Mouse (Mus musculus) hindbrain, embryonic 16.5 days (tissue): ENCODE measurements around the gene Nde1. TPM values are rescaled to one million over a fixed set of nuclear protein-coding genes. Genes with fewer than 3 reads are reported as not detected.

ENCODE experiments used
- ATAC-seq: fragments of 200-750 bp; cut with Nextera tagmentation; 2 replicates; pipeline ENCODE4 v1.8.0; 2017; ENCODE audit warnings: moderate TSS enrichment, moderate library complexity
- H3K27ac ChIP-seq: fragments of 300-500 bp; sonication (generic); 2 replicates; pipeline ENCODE4 v1.5.1; 2014; ENCODE audit warnings: low read depth, mild to moderate bottlenecking, control low read depth, low read length, moderate library complexity
- H3K27me3 ChIP-seq: fragments of 300-500 bp; sonication (generic); replicated peaks from 2 replicates; pipeline ENCODE4 v1.6.1; 2014; ENCODE audit warnings: low read length; ENCODE audit not compliant: control insufficient read depth, insufficient read depth
- H3K36me3 ChIP-seq: fragments of 300-500 bp; sonication (generic); 2 replicates; pipeline ENCODE4 v1.6.1; 2014; ENCODE audit warnings: mild to moderate bottlenecking, low read length, moderate library complexity, mixed read lengths; ENCODE audit not compliant: control insufficient read depth, insufficient read depth
- H3K4me1 ChIP-seq: fragments of 300-500 bp; sonication (generic); 2 replicates; pipeline ENCODE4 v1.6.1; 2014; ENCODE audit warnings: low read depth, low read length; ENCODE audit not compliant: control insufficient read depth, insufficient read depth
- H3K4me2 ChIP-seq: fragments of 300-500 bp; sonication (generic); 2 replicates; pipeline ENCODE4 v1.6.1; 2014; ENCODE audit warnings: mild to moderate bottlenecking, low read length, control low read depth, moderate library complexity
- H3K4me3 ChIP-seq: fragments of 300-500 bp; sonication (generic); 2 replicates; pipeline ENCODE4 v1.5.1; 2014; ENCODE audit warnings: mild to moderate bottlenecking, low read length, control low read depth, moderate library complexity
- H3K9ac ChIP-seq: fragments of 300-500 bp; sonication (generic); 2 replicates; pipeline ENCODE4 v1.6.1; 2014; ENCODE audit warnings: low read depth, mild to moderate bottlenecking, control low read depth, low read length, moderate library complexity
- H3K9me3 ChIP-seq: fragments of 300-500 bp; sonication (generic); 2 replicates; pipeline ENCODE4 v1.6.1; 2014; ENCODE audit warnings: mild to moderate bottlenecking, low read length, moderate library complexity; ENCODE audit not compliant: control insufficient read depth
- WGBS: fragments of 180-500 bp; shearing (Covaris S2); extraction: QIAGEN DNeasy Blood & Tissue Kit; methylation state at CpG from one replicate; pipeline ENCODE4 v1.1.7; 2014; 5-methylcytosine and 5-hydroxymethylcytosine counted together
- polyA plus RNA-seq: library from polyadenylated mRNA; unstranded; fragments of >200 nt; fragmentation: Nextera tagmentation; extraction: Ambion mirVana; gene quantifications from 2 replicates; pipeline ENCODE4 v1.2.1, GENCODE M21; 2015

The Nde1 gene
- polyA plus RNA-seq, 1 experiment from 2014 or later: 28.3 TPM

DNA sequence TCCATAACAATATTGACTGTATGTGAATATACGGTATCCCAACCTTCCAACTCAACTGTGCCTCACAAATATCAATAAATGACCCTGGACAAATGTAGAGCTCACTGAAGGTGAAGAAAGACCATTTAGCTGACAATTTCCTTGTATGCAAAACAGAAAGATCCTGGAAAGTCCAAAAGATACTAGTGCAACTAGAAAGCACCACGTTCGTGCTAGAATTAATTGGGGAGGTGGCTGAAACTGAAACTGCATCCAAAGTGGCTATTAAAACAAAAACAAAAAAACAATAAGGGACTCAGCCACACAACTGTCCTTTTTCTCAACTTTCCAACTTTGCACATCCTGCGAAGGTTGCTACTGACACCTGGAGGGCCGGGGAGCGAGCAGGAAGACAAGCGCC is 4.5 kb upstream of the Nde1 start:
- Histone ChIP-seq H3K9ac (peak overlapping the region; percentile 77), H3K27me3 (no peaks in the 10 kb centered on the region), H3K27ac (peak overlapping the region; percentile 75), H3K4me1 (peaks cover 15% of the 10 kb centered on the region), H3K4me2 (peak overlapping the region; percentile 82), H3K9me3 (no peaks in the 10 kb centered on the region), H3K36me3 (no peaks in the 10 kb centered on the region), H3K4me3 (peak overlapping the region; percentile 75)
- 9% methylated on average over 7 of the region's 7 CpGs for WGBS
- ATAC-seq: no peak

DNA sequence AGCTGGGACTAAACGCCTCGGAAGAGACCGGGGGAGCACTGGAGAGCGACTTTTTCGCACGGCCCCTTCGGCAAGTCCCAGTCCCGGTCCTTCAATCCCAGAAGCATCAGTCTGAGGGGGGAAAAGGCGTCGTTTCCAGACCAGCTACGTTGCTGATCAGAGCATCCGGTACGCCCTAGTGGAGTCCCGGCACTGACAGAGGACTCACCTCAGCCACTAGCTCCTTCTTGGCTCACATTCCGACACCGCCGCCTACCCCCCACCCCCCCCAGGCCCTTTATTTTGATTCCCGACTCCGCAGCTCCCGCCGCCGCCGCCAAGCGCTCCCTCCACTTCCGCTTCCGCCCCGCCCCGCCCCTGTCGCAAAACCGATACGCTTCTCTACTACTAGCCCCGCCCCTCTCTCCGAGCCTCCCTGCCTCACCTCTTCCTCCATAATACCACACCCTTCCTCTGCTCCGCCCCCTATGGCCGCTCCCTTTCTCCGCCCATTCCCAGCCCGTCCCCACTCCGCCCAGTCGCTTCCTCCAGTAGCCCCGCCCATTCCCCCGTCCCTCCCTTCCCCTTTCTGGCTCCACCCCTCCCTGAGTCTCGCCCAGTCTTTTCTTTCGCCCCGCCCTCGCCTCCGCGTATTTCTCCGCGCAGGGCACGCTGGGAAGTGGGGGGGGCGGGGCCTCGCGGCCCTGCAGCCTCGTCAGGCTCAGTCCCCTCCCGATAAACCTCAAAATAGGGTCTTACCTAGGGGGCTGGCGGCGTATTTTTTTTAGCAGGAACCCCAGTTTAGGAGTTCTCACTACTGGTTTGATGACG is 3.9 kb upstream of the Nde1 start:
- peak overlapping the region; percentile 77 for H3K9ac ChIP-seq
- WGBS: under 1% methylated on average over 54 of the region's 58 CpGs
- ATAC-seq: peak; percentile 96

GRCm38 (mm10) chr16:14159746-14160131 is 3.3 kb upstream of the Nde1 start:
- no peaks in the 10 kb centered on the region; the same call in 1 of the 2 replicates for H3K27me3 ChIP-seq
- H3K9ac ChIP-seq: peak overlapping the region; percentile 71
- WGBS: under 1% methylated on average over 10 of the region's 10 CpGs
- ATAC-seq: peak; percentile 11
- peaks cover 20% of the 10 kb centered on the region for H3K4me1 ChIP-seq
- peak overlapping the region; percentile 61 for H3K4me2 ChIP-seq
- H3K36me3 ChIP-seq: no peaks in the 10 kb centered on the region
- peak overlapping the region; percentile 75 for H3K4me3 ChIP-seq
- H3K27ac ChIP-seq: peak overlapping the region; percentile 94
- no peaks in the 10 kb centered on the region for H3K9me3 ChIP-seq

More for the DNA sequence above, 3.9 kb upstream of the Nde1 start:
- Histone ChIP-seq H3K4me1 (peaks cover 20% of the 10 kb centered on the region), H3K4me2 (peak overlapping the region; percentile 82), H3K27me3 (no peaks in the 10 kb centered on the region; the same call in 1 of the 2 replicates), H3K27ac (peak overlapping the region; percentile 94), H3K9me3 (no peaks in the 10 kb centered on the region), H3K36me3 (no peaks in the 10 kb centered on the region), H3K4me3 (peak overlapping the region; percentile 75)

GRCm38 (mm10) chr16:14160941-14161340 is 2.1 kb upstream of the Nde1 start:
- Histone ChIP-seq H3K4me2 (no peak overlapping the region), H3K4me3 (no peak overlapping the region), H3K27me3 (no peaks in the 10 kb centered on the region; the same call in 1 of the 2 replicates), H3K27ac (no peak overlapping the region), H3K9me3 (no peaks in the 10 kb centered on the region), H3K9ac (no peak overlapping the region), H3K36me3 (no peaks in the 10 kb centered on the region), H3K4me1 (peaks cover 20% of the 10 kb centered on the region)
- WGBS: 79% methylated on average over 1 of the region's 1 CpGs
- no peak for ATAC-seq

- H3K4me2 ChIP-seq: peak overlapping the region; percentile 96
- H3K4me3 ChIP-seq: peak overlapping the region; percentile 69
- ATAC-seq: no peak
- H3K27me3 ChIP-seq: no peaks in the 10 kb centered on the region; the same call in 1 of the 2 replicates
- H3K36me3 ChIP-seq: no peaks in the 10 kb centered on the region
- H3K9ac ChIP-seq: peak overlapping the region; percentile 75
- no peaks in the 10 kb centered on the region for H3K9me3 ChIP-seq
- 2% methylated on average over 10 of the region's 10 CpGs for WGBS
- peaks cover 10% of the 10 kb centered on the region for H3K4me1 ChIP-seq
- H3K27ac ChIP-seq: no peak overlapping the region
Observed at GRCm38 (mm10) chr16:14163731-14164130, 656 bp downstream of the Nde1 start.

GRCm38 (mm10) chr16:14166490-14166889 is 3.4 kb downstream of the Nde1 start:
- Histone ChIP-seq H3K27me3 (no peaks in the 10 kb centered on the region; the same call in 1 of the 2 replicates), H3K4me2 (no peak overlapping the region), H3K36me3 (no peaks in the 10 kb centered on the region), H3K4me3 (no peak overlapping the region), H3K9me3 (no peaks in the 10 kb centered on the region), H3K27ac (no peak overlapping the region), H3K9ac (no peak overlapping the region), H3K4me1 (peaks cover 10% of the 10 kb centered on the region)
- ATAC-seq: no peak
- 95% methylated on average over 4 of the region's 4 CpGs for WGBS

DNA sequence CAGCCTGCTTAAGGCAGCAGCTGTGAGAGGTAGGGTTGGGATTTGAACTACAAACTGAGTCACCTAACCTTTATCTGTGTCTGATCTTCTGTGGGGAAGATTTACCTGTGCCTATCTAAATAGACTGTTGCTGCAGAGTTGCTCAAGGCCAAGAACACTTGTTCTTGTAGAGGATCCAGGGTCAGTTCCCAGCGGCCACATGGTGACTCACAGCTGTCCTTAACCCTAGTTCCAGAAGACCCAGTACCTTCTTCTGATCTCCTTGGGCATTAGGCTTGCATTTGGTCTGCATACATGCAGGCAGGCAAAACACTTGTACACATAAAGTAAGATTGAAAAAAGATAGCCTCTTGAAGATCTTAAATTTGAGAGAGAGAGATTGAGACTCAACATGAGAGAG is 6.6 kb downstream of the Nde1 start:
- H3K9ac ChIP-seq: no peak overlapping the region
- H3K4me3 ChIP-seq: no peak overlapping the region
- WGBS: 97% methylated on average over 1 of the region's 1 CpGs
- no peaks in the 10 kb centered on the region for H3K4me1 ChIP-seq
- 0 out of 2 replicates have a peak, but pooled peaks cover 2% of the 10 kb centered on the region for H3K36me3 ChIP-seq
- H3K27me3 ChIP-seq: no peaks in the 10 kb centered on the region
- H3K4me2 ChIP-seq: no peak overlapping the region
- no peak overlapping the region for H3K27ac ChIP-seq
- no peak for ATAC-seq
- H3K9me3 ChIP-seq: no peaks in the 10 kb centered on the region

DNA sequence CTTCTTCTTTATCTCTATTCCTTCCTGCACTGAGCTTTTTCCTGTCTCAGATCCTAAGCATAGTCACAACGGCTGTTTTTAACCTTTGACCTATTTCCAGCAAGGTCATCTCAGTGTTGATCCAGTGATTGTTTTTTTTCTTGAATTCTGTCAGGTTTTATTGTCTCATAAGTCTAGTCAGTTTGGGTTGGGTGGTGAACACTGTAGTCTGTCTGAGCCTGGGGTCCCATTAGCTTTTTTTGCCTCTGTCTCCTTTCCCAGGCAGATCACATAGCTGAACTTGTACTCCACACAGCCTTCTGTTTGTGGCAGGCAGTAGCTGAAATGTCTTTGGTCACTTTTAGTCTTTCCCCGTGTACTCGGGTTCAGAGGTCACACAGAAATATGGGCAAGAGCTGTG is 15.0 kb downstream of the Nde1 start:
- no peak overlapping the region for H3K27ac ChIP-seq
- no peak overlapping the region for H3K9ac ChIP-seq
- 87% methylated on average over 3 of the region's 3 CpGs for WGBS
- no peak for ATAC-seq
- H3K9me3 ChIP-seq: no peaks in the 10 kb centered on the region
- H3K4me1 ChIP-seq: no peaks in the 10 kb centered on the region
- H3K36me3 ChIP-seq: 0 out of 2 replicates have a peak, but pooled peaks cover 2% of the 10 kb centered on the region
- H3K4me3 ChIP-seq: no peak overlapping the region
- no peak overlapping the region for H3K4me2 ChIP-seq
- H3K27me3 ChIP-seq: no peaks in the 10 kb centered on the region

- no peak overlapping the region for H3K4me3 ChIP-seq
- H3K27me3 ChIP-seq: no peaks in the 10 kb centered on the region
- H3K4me2 ChIP-seq: no peak overlapping the region
- no peak for ATAC-seq
- H3K9ac ChIP-seq: no peak overlapping the region
- H3K9me3 ChIP-seq: no peaks in the 10 kb centered on the region
- no peaks in the 10 kb centered on the region for H3K4me1 ChIP-seq
- 87% methylated on average over 6 of the region's 6 CpGs for WGBS
- H3K36me3 ChIP-seq: no peaks in the 10 kb centered on the region
- H3K27ac ChIP-seq: no peak overlapping the region
Observed at GRCm38 (mm10) chr16:14180163-14180733, 17.2 kb downstream of the Nde1 start.
